Mouse (Mus musculus) thymus, adult 18-20 months (tissue): Measurements from ENCODE around the gene Zfp593.

ENCODE experiments used
- DNase-seq, 2 experiments: peaks; one replicate each; pipeline ENCODE4 v3.0.0; 2022; ENCODE audit warnings: mixed read lengths in 2 of 2

Gene Zfp593

DNA sequence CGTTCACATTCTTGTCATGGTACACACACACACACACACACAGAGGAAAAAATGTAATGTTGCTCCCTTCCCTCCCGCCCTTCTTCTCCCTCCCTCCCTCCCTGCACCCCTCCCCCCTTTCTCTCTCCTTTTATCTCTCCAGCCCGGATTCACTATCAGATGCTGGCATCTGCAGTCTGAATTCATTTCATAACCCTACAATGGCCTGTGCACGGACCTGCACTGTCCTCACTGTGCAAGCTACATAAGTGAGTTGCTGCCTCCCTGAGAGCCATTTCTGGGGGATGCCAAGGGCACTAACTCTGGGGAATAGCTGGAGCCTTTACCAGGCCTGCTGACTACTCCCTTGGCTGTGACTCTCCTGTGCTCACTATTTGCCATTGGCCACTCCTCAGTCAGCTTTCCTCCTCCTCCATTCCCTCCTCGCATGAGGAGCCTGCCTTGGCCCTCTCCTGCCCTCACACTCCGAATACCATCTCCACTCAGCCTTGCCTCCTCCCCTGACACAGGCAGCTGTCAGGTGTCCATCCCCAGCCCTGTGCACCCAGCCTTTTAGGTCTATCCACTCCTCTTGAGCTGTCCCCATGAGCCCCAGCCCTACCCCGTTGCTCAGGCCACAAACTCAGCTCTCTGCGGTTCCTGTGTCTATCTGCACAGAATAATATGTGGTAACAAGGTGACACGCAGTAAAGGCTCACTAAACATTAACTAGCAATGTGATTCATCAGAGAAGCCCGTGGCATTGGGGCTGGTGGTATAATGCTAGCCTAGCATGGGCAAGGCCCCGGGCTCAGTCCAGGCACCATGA is 22.4 kb downstream of the Zfp593 start:
- no peak for DNase-seq

DNA sequence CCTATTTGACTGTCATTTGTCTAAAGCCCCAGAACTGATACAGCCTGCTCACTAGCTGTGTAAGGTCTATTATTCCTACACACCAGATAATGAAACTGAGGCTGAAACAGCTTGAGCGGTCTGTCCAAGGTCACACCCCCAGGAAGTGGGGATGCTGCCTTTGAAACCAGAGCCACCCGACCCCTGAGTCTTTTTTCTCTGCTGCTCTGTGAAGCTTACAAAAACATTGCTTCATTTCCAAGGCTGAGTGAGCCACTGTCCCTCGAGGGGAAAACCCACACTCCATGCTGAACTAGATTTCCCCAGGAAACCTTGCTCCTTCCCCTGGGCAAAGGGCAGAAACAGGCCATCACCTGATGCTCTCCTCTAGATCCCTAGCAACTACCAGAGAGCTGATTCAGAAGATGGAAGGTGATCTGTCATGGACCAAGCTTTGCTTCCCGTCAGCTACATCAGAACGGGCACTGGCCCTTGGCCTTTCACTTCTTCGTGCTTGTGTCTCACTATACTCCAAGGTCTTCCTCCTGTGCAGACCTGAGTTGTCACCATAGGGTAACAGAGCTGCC is 38.8 kb downstream of the Zfp593 start:
- no peak for DNase-seq

GRCm38 (mm10) chr4:134203340-134203896 is 42.0 kb downstream of the Zfp593 start:
- DNase-seq = no peak

GRCm38 (mm10) chr4:134202904-134203303 is 42.5 kb downstream of the Zfp593 start, which contains the start of gene Gm7534:
Gene Gm7534, minus strand, starts transcription at chr4:134203004.
- no peak for DNase-seq

- no peak for DNase-seq
These were observed 46.0 kb downstream of the Zfp593 start for GRCm38 (mm10) chr4:134199371-134199770.
